Mouse (Mus musculus) layer of hippocampus, postnatal 14 days (tissue): ENCODE data around the gene Mlc1. TPM values are rescaled to one million over a fixed set of nuclear protein-coding genes. Genes with fewer than 3 reads are reported as not detected.

Experiments used
- DNase-seq, 2 experiments: peaks; one replicate each; pipeline ENCODE4 v3.0.0; 2021 to 2022; ENCODE audit warnings: low spot score in 2 of 2, mixed read lengths in 1 of 2
- total RNA-seq, 2 experiments: library from RNA; stranded (reverse); gene quantifications; 2 replicates each; pipeline ENCODE4 v1.2.3; 2021

The Mlc1 gene
- total RNA-seq, 2 experiments from 2014 or later = 132 to 137 TPM

DNA sequence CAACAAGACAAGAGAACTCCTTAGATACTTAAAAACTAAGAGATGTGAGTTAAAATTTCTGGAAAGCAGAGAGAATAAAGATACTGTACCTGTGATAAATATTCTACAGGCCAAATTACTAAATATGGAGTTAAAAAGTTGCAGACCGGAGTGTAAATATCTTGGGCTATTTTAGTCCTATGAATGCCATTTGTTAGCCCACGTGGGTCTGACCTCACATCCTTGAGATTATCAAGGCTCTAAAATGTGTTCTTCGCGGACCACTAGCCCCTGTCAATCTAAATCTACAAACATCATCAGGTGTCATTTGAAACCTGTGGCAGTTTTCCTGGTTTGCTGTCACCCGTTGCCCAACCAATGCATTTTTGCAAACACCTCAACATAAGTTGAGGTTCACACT lies 36.0 kb downstream of the Mlc1 start:
- no peak for DNase-seq

DNA sequence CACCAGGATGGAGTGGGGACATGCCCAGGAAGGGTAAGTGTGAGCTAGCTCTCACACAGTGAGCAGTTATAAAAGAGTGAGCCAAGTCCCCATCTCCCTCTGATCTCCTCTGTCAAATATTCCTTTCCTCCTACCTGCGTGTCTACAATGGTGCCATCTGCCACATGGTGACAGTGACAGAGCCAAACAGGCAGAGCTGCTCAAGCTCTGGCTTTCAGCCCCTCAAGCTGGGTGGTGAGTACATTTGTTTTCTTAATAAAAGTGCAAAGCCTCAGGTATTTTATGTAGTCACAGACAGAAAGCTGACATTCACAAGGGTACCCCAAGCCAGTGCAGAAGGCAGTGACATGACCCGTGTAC lies 41.5 kb downstream of the Mlc1 start:
- DNase-seq = no peak

DNA sequence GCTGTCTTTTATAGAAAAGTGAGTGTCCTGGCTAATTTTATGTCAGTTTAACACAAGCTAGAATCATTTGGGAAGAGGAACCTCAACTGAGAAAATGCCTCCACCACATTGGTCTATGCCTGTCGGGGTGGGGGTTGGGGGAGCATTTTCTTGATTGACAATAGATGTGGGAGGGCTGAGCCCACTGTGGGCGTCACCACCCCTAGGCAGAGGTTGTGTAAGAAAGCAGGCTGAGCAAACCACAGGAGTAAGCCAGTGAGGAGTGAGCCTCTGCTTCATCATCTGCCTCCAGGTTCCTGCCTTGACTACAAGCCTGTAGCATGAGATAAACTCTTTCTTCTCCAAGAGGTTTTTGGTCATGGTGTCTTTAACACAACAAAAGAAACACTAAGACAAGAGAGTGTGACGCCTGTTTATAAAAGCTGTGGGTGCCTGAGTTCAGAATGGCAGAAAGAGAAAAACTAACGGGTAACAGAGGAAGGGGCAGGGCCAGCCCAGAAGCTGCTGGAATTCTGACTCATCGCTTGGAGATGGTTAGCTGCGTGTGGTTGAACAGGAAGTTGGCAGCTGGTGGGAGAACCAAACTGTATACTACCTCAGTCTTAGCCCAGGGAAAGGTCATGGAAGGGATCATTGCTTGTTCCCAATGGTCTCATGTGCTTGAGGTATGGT lies 42.1 kb downstream of the Mlc1 start:
- no peak for DNase-seq

DNA sequence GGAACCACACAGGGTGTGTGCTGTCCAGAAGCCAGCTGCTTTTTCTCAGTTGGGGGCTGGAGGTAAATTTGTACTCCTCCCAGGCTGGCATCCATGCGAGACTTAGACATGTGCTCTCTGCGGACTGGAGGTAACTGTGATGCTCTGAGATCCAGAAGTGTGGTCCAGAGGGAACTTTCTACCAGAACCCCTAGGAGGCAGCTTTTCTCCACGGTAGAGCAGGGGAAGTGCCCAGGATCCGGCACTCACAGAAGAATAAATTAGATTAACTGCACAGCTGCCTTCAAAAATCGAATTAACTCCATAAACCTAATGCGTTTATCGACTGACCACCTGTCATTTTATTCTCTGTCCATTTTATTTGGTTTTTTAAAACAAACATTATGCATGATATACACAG lies 44.7 kb downstream of the Mlc1 start:
- peak in 1 of 2 experiments; percentile 45 for DNase-seq

DNA sequence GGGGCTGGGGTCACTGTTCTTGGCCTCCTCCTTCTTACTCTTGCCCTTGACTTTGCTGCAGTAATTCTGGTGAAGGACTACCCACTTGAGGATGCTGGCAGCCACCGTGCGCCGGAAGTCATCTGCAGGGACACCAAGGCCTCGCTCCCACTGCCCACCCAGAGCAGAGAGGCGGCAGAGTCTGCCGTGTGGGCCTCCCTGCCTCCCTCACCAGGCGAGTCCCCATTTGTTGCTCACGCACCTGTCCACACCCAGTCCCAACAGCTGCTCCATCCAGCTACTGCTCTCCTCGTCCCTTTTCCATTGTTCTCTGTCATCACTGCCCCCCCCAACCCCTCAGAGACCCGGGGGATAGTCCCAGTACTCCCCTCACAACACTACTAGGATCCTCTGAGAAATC lies 46.1 kb downstream of the Mlc1 start:
- no peak for DNase-seq

DNA sequence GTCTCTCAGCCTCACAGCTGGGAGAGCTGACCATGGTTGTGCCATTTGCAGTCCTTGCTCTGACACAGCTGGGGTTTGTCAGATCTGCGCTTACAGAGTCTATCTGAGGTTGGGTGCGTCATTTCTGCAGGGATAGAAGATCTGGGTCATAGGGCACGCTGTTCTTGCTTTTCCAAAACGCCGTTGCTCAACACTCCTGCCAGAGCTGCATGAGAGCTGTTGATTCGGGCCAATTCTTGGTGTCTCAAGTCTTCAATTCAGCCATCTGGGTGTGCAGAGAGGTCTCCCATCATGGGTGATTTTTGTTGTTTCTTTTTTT lies 56.9 kb downstream of the Mlc1 start:
- no peak for DNase-seq

DNA sequence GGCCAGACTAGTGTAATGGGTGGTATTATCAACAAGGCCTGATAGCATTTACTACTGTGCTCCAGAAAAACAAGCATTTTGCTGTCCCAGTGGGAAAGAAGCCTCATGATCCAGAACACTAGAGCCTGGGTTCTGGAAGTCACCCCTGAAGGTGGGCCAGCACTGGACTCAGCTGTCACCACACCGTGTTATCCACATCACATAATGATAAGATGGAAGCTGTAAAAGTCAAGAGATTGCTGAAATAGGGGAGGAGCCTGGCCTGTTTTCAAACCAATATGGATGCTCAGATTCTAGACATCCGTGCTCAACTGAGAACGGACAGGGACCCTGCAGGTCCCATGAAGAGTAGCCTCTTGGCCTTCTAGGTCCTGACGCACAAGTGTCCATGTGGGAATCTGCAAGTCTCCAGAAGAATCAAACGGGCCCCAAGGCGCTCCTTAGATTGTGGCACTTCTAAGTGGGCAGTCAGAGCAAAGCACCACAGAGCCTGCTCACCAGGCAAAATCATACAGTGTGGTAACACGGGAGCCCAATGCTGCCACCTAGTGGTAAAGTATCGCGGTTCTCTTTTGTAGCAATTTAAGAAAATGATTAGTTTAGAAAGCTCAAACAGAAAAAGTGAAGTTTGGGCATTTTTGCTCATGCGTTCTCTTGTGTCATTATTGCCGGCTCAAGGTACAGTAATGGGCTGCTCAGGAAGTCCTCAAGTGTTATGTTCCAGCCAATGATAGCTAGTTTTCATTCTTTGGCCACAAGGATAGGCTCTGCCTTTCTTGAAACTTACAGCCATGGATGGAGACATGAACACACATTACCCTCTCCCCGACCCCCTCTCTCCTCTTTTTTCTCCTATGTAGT lies 57.4 kb downstream of the Mlc1 start:
- peak; percentile 75 to 88 for DNase-seq

DNA sequence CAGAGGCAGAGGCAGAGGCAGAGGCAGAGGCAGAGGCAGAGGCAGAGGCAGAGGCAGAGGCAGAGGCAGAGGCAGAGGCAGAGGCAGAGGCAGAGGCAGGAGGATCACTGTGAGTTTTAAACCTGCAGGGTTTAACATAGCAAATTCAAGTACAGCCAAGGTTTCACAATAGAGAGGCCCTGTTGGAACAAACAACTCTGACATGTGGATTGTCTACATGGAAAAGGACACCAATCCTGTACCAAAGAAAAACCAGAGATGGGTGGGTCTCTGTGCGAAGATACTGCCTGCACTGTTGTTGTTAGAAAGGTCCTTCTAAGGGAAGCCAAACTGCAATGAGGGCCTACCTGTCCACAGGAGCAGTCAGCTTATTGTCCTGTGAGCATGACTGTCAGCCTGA lies 58.7 kb downstream of the Mlc1 start:
- DNase-seq = no peak

DNA sequence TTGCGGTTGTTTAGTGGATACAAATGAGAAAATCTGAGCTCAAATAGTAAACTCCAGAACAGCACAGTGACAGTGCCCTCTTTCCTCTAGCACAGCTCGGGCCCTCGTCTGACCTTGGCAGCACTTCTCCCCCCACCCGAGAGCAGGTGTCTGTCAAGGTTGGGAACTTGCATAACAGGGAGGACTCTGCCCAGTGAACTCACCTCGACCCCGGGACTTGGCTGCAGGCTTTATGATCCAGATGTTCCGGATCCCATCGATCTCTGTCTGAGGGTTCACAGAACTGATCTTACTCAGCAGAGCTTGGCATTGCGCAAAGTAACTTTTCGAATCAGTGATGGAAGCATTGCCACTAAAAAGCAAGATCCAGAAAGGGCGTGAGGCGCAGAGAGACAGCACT lies 59.5 kb downstream of the Mlc1 start:
- DNase-seq = no peak

DNA sequence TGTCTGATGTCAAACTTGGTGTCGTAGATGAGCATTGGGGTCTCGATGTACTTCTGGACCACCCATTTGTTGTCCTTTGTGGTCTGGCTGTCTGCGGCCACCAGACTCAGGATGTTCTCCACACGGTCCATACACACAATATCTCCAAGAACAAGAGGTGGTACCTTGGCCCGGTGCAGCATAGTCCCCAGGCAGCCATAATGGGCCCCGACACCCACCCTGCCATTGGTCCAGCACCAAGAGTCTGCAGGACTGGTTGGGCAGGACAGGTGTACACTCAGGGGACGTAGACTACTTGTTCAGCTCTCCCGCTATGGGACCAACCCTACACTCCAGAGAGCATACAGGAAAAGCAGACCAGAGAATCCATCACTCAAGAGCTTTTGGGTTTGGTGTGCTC lies 61.7 kb downstream of the Mlc1 start:
- no peak for DNase-seq

DNA sequence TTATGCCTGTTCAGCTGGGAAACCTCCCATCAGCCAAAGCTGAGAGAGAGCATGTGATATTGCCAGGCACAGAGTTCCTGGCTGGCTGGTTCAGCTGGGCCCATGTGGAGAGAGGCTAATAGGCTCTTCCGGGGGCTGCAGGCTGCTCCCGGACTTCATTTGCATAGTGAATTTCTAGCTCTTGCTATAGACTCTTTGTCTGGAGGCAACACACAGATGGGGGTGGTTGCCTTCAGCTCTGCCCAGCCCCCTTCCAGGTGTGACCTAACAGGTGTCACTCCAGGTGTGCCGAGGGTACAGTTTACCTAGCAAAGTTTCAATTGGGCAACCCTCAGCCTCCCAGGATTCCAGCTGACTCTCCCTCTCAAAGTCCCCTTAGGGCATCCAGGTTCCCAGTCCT lies 62.4 kb downstream of the Mlc1 start:
- no peak for DNase-seq

DNA sequence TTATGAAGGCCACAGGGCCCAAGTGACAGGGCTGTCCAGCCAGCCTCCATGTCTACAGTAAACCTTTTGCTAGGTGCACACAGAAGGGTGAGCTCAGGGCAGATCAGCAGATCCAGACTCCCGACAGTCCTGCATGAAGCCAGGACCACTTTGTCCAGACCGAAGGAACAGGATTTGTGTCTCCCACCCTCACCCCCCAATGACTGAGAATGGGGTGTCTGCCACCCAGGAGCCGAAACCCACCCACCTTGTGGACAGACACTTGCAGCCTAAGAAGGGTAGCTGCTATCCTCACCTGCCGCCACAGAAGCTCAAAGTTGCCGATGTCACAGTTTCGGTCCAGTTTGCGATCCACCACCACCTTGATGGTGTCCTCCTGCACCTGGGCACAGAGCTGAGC lies 63.8 kb downstream of the Mlc1 start:
- no peak for DNase-seq

DNA sequence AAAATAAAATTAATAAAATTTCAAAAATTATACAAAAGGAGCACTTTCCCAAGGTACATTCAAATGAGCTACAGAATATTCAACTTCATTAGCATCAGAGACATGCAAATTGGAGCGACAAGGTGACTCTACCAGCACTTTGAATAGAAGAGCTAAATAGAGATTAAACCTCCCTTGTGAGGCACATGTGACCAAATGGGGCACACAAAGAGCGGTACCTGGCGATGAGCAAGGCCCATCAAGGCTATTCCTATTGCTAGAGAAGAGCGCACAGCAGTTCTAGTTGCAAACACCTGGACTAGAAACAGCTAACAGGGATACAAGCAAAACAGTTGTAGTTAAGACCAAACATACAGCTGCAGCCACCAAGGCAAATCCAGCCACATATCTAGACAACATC lies 72.5 kb downstream of the Mlc1 start:
- DNase-seq = no peak

Other genes starting within 250 kb of the Mlc1 start
- 10 to 100 TPM; 50.1 to 50.2 TPM for gene Brd1, start 244.8 kb downstream of the Mlc1 start, total RNA-seq
- gene Zbed4, start 227.3 kb downstream of the Mlc1 start, total RNA-seq = 10 to 100 TPM; 12.9 to 13.5 TPM
- gene Alg12, start 159.7 kb downstream of the Mlc1 start, total RNA-seq = 10 to 100 TPM in 1 of 2 experiments, 1 to 10 TPM in 1; 9.2 to 12.0 TPM
- 10 to 100 TPM; 17.3 to 26.1 TPM for gene Creld2, start 159.4 kb downstream of the Mlc1 start, total RNA-seq
- gene Pim3, start 116.8 kb downstream of the Mlc1 start, total RNA-seq = 10 to 100 TPM; 40.8 to 48.4 TPM
- gene Ttll8, start 24.6 kb downstream of the Mlc1 start, total RNA-seq = 1 to 10 TPM; 2.0 to 2.9 TPM
- not detected for gene Mov10l1, start 3.9 kb upstream of the Mlc1 start, total RNA-seq
- gene Panx2, start 80.7 kb upstream of the Mlc1 start, total RNA-seq = 100 to 1,000 TPM; 131 to 143 TPM
- gene Trabd, start 96.1 kb upstream of the Mlc1 start, total RNA-seq = 10 to 100 TPM; 20.7 to 21.3 TPM
- gene Selenoo, start 110.1 kb upstream of the Mlc1 start, total RNA-seq = 10 to 100 TPM; 20.8 to 20.9 TPM
- gene Tubgcp6, start 144.1 kb upstream of the Mlc1 start, total RNA-seq = 10 to 100 TPM; 28.1 to 28.9 TPM
- 10 to 100 TPM; 14.6 to 14.9 TPM for gene Hdac10, start 149.7 kb upstream of the Mlc1 start, total RNA-seq
- 1 to 10 TPM; 3.5 to 5.4 TPM for gene Mapk12, start 161.7 kb upstream of the Mlc1 start, total RNA-seq
- 10 to 100 TPM; 23.2 to 24.9 TPM for gene Mapk11, start 170.6 kb upstream of the Mlc1 start, total RNA-seq
- 10 to 100 TPM; 60.1 to 74.0 TPM for gene Plxnb2, start 201.8 kb upstream of the Mlc1 start, total RNA-seq
- 10 to 100 TPM; 29.9 to 35.5 TPM for gene Dennd6b, start 217.5 kb upstream of the Mlc1 start, total RNA-seq
- 100 to 1,000 TPM; 157 to 167 TPM for gene Ppp6r2, start 232.5 kb upstream of the Mlc1 start, total RNA-seq